Mouse (Mus musculus) left cerebral cortex, postnatal 36 days (tissue): ENCODE results near the gene Kifap3. TPM values are rescaled to one million over a fixed set of nuclear protein-coding genes. Genes with fewer than 3 reads are reported as not detected.
A peak's percentile ranks its signal among the peaks of the same experiment; 100 is the strongest.

ENCODE experiments used
- DNase-seq, 2 experiments: peaks; one replicate each; pipeline ENCODE4 v3.0.0; 2021 to 2022; ENCODE audit warnings: low spot score in 2 of 2, mixed read lengths in 1 of 2
- intact Hi-C: fragments of 180-260 bp; cut with DNase I; formaldehyde crosslinking; loops from one replicate; pipeline ENCODE4 v1.15.1; 2025
- total RNA-seq, 2 experiments: library from RNA; stranded (reverse); gene quantifications; 2 replicates each; pipeline ENCODE4 v1.2.3; 2021

Gene Kifap3
- total RNA-seq, 2 experiments from 2014 or later = 196 to 202 TPM

GRCm38 (mm10) chr1:163889629-163890028 lies 110.2 kb downstream of the Kifap3 start:
- no peak for DNase-seq
- intact Hi-C loops = no loop called here

GRCm38 (mm10) chr1:163893294-163893693 lies 113.9 kb downstream of the Kifap3 start:
- intact Hi-C loops = no loop called here
- no peak for DNase-seq

- DNase-seq = no peak
- intact Hi-C loops = no loop called here
These were observed 114.6 kb downstream of the Kifap3 start for GRCm38 (mm10) chr1:163893774-163894527.

GRCm38 (mm10) chr1:163898291-163898764 lies 118.9 kb downstream of the Kifap3 start:
- intact Hi-C loops = no loop called here
- no peak for DNase-seq

- DNase-seq = no peak
- intact Hi-C loops = no loop called here
These were observed 120.2 kb downstream of the Kifap3 start for GRCm38 (mm10) chr1:163899575-163899974.

- DNase-seq = no peak
- intact Hi-C loops = no loop called here
These were observed 120.8 kb downstream of the Kifap3 start for GRCm38 (mm10) chr1:163900168-163900567.

GRCm38 (mm10) chr1:163903411-163903810 lies 124.0 kb downstream of the Kifap3 start:
- intact Hi-C loops = no loop called here
- DNase-seq = no peak

- DNase-seq = no peak
- intact Hi-C loops = no loop called here
These were observed 127.8 kb downstream of the Kifap3 start for GRCm38 (mm10) chr1:163907007-163907811.

- intact Hi-C loops = no loop called here
- DNase-seq = no peak
These were observed 129.0 kb downstream of the Kifap3 start for GRCm38 (mm10) chr1:163908389-163908788.

- intact Hi-C loops = loop anchor here (1.0 to 5.0 kb wide), 3 partner anchors 78 to 818 kb away; no protein-coding TSS in a partner anchor
- DNase-seq = no peak
These were observed 131.0 kb downstream of the Kifap3 start for GRCm38 (mm10) chr1:163910343-163910742.

- no peak for DNase-seq
- intact Hi-C loops = loop anchor here (1.0 to 5.0 kb wide), 3 partner anchors 78 to 818 kb away; no protein-coding TSS in a partner anchor
These were observed 131.4 kb downstream of the Kifap3 start for GRCm38 (mm10) chr1:163910785-163911184.

GRCm38 (mm10) chr1:163911981-163912380 lies 132.6 kb downstream of the Kifap3 start:
- no peak for DNase-seq
- intact Hi-C loops = loop anchor here (5.0 kb wide), 2 partner anchors 80 to 820 kb away; no protein-coding TSS in a partner anchor

GRCm38 (mm10) chr1:163917349-163918160 lies 138.2 kb downstream of the Kifap3 start:
- DNase-seq = no peak
- intact Hi-C loops = no loop called here

- intact Hi-C loops = no loop called here
- peak; percentile 24 to 36 for DNase-seq
These were observed 144.7 kb downstream of the Kifap3 start for GRCm38 (mm10) chr1:163924093-163924492.

- intact Hi-C loops = loop anchor here (1.0 kb wide), 1 partner anchor 66 kb away; no protein-coding TSS in a partner anchor
- DNase-seq = peak; percentile 9 to 17
These were observed 149.5 kb downstream of the Kifap3 start, which contains the start of gene Scyl3 for GRCm38 (mm10) chr1:163928846-163929245. Gene Scyl3, plus strand, starts transcription at chr1:163929100.

- intact Hi-C loops = loop anchor here (1.0 kb wide), 1 partner anchor 65 kb away; no protein-coding TSS in a partner anchor
- DNase-seq = peak; percentile 90 to 92
These were observed 150.5 kb downstream of the Kifap3 start for GRCm38 (mm10) chr1:163929636-163930457.

- DNase-seq = no peak
- intact Hi-C loops = no loop called here
These were observed 151.0 kb downstream of the Kifap3 start for GRCm38 (mm10) chr1:163930458-163930794.

GRCm38 (mm10) chr1:163931801-163932200 lies 152.4 kb downstream of the Kifap3 start:
- intact Hi-C loops = no loop called here

GRCm38 (mm10) chr1:163934591-163934990 lies 155.2 kb downstream of the Kifap3 start:
- intact Hi-C loops = no loop called here
- DNase-seq = no peak

More at GRCm38 (mm10) chr1:163931801-163932200, 152.4 kb downstream of the Kifap3 start:
- no peak for DNase-seq
